Mouse (Mus musculus) embryonic facial prominence, embryonic 15.5 days (tissue): ENCODE measurements at regions not wholly inside any gene's neighbourhood (a gene's known extent, or its start where the extent isn't known, plus 50 kb on each side); places are given as distances from the start of the nearest gene placed in this dataset.

Experiments
- ATAC-seq: fragments of 200-750 bp; cut with Nextera tagmentation; 2 replicates; pipeline ENCODE4 v1.8.0; 2017; ENCODE audit warnings: low read depth, moderate TSS enrichment; ENCODE audit not compliant: insufficient number of reproducible peaks, low FRiP score, low TSS enrichment
- H3K27ac ChIP-seq: fragments of 300-500 bp; sonication (generic); replicated peaks from 2 replicates; pipeline ENCODE4 v1.5.1; 2015; ENCODE audit warnings: mild to moderate bottlenecking, inconsistent platforms
- H3K27me3 ChIP-seq: fragments of 300-500 bp; sonication (generic); 2 replicates; pipeline ENCODE4 v1.6.1; 2015; ENCODE audit warnings: inconsistent platforms
- H3K36me3 ChIP-seq: fragments of 300-500 bp; sonication (generic); 2 replicates; pipeline ENCODE4 v1.6.1; 2015; ENCODE audit warnings: mild to moderate bottlenecking, inconsistent platforms
- H3K4me1 ChIP-seq: fragments of 300-500 bp; sonication (generic); 2 replicates; pipeline ENCODE4 v1.6.1; 2015; ENCODE audit warnings: inconsistent platforms
- H3K4me2 ChIP-seq: fragments of 300-500 bp; sonication (generic); replicated peaks from 2 replicates; pipeline ENCODE4 v1.6.1; 2015; ENCODE audit warnings: mild to moderate bottlenecking, inconsistent platforms
- H3K4me3 ChIP-seq: fragments of 300-500 bp; sonication (generic); replicated peaks from 2 replicates; pipeline ENCODE4 v1.5.1; 2015; ENCODE audit warnings: mild to moderate bottlenecking, inconsistent platforms
- H3K9ac ChIP-seq: fragments of 300-500 bp; sonication (generic); 2 replicates; pipeline ENCODE4 v1.6.1; 2015; ENCODE audit warnings: inconsistent platforms
- H3K9me3 ChIP-seq: fragments of 300-500 bp; sonication (generic); replicated peaks from 2 replicates; pipeline ENCODE4 v1.6.1; 2016; ENCODE audit warnings: inconsistent platforms
- WGBS: fragments of 180-500 bp; shearing (Covaris S2); methylation state at CpG from one replicate; pipeline ENCODE4 v1.1.7; 2015; 5-methylcytosine and 5-hydroxymethylcytosine counted together

DNA sequence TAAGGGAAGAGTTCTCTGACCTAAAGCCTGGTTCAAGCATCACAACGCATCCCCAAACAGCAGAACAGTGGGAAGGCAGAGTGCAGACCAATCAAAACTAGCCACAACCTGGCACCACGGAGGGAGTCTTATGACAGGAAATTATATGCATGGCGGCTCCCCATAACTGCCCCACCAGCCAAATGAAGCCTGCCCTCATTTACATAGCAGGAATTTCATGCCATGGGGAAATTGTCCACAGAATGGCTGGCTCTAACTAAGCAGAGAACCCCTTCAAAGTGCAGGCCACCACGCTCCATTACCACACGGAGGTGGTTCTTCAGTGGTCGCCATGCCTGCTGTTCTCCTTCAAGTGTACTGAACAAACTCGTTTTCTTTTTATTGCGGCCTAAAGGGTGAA is 126.3 kb upstream of the Zc3h12c start:
- H3K9me3 ChIP-seq: no peaks in the 10 kb centered on the region
- no peaks in the 10 kb centered on the region for H3K36me3 ChIP-seq
- no peak for ATAC-seq
- WGBS: 75% methylated on average over 8 of the region's 8 CpGs
- no peak overlapping the region for H3K4me3 ChIP-seq
- H3K9ac ChIP-seq: no peak overlapping the region
- H3K4me1 ChIP-seq: no peaks in the 10 kb centered on the region
- no peak overlapping the region for H3K4me2 ChIP-seq
- H3K27ac ChIP-seq: no peak overlapping the region
- H3K27me3 ChIP-seq: no peaks in the 10 kb centered on the region

GRCm38 (mm10) chr9:52289069-52289468 is 120.7 kb upstream of the Zc3h12c start:
- H3K27ac ChIP-seq: no peak overlapping the region
- H3K9ac ChIP-seq: no peak overlapping the region
- H3K4me1 ChIP-seq: no peaks in the 10 kb centered on the region
- no peaks in the 10 kb centered on the region for H3K36me3 ChIP-seq
- 78% methylated on average over 4 of the region's 4 CpGs for WGBS
- no peak for ATAC-seq
- H3K4me3 ChIP-seq: no peak overlapping the region
- no peaks in the 10 kb centered on the region for H3K27me3 ChIP-seq
- H3K9me3 ChIP-seq: no peaks in the 10 kb centered on the region
- H3K4me2 ChIP-seq: no peak overlapping the region

- H3K9me3 ChIP-seq: no peaks in the 10 kb centered on the region
- H3K4me3 ChIP-seq: no peak overlapping the region
- H3K27ac ChIP-seq: no peak overlapping the region
- H3K36me3 ChIP-seq: no peaks in the 10 kb centered on the region
- H3K4me2 ChIP-seq: no peak overlapping the region
- H3K4me1 ChIP-seq: no peaks in the 10 kb centered on the region
- no peak for ATAC-seq
- no peaks in the 10 kb centered on the region for H3K27me3 ChIP-seq
- H3K9ac ChIP-seq: no peak overlapping the region
- 76% methylated on average over 7 of the region's 7 CpGs for WGBS
These were observed 119.4 kb upstream of the Zc3h12c start for GRCm38 (mm10) chr9:52287761-52288275.

DNA sequence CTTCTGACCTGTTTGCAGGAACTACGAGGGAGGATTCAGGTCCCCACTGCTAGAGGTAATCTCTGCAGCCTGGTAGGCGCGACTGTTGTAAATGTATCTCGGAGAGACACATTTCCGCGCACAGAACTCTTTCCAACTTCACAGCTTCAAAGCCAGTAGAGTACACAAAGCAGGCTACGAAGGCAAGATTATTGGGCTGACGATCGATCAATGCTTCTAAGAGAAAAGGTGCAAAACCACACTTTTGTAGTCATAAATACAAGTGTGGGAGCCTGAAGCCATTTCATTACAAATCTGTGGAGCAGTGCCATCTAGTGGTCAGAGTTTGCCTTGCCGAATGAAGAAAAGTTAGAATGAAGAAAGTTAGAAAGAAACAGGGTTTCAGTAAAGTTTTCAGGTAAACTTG is 118.9 kb upstream of the Zc3h12c start:
- no peak for ATAC-seq
- Histone ChIP-seq H3K4me3 (peak overlapping the region; percentile 32), H3K9ac (no peak overlapping the region), H3K9me3 (no peaks in the 10 kb centered on the region), H3K27me3 (no peaks in the 10 kb centered on the region), H3K4me2 (peak overlapping the region; percentile 47), H3K4me1 (no peaks in the 10 kb centered on the region), H3K27ac (no peak overlapping the region), H3K36me3 (no peaks in the 10 kb centered on the region)
- WGBS: 6% methylated on average over 10 of the region's 10 CpGs

GRCm38 (mm10) chr9:52286104-52286503 is 117.7 kb upstream of the Zc3h12c start:
- WGBS: 15% methylated on average over 1 of the region's 1 CpGs
- no peak overlapping the region for H3K4me2 ChIP-seq
- H3K27me3 ChIP-seq: no peaks in the 10 kb centered on the region
- H3K27ac ChIP-seq: no peak overlapping the region
- no peak for ATAC-seq
- H3K4me1 ChIP-seq: no peaks in the 10 kb centered on the region
- no peaks in the 10 kb centered on the region for H3K9me3 ChIP-seq
- no peak overlapping the region for H3K9ac ChIP-seq
- no peaks in the 10 kb centered on the region for H3K36me3 ChIP-seq
- H3K4me3 ChIP-seq: no peak overlapping the region

- Histone ChIP-seq H3K27me3 (no peaks in the 10 kb centered on the region), H3K36me3 (no peaks in the 10 kb centered on the region), H3K9ac (no peak overlapping the region), H3K4me3 (no peak overlapping the region), H3K4me2 (no peak overlapping the region), H3K4me1 (no peaks in the 10 kb centered on the region), H3K27ac (no peak overlapping the region), H3K9me3 (no peaks in the 10 kb centered on the region)
- WGBS: 19% methylated on average over 2 of the region's 2 CpGs
- no peak for ATAC-seq
These were observed 115.2 kb upstream of the Zc3h12c start for GRCm38 (mm10) chr9:52283558-52283957.

DNA sequence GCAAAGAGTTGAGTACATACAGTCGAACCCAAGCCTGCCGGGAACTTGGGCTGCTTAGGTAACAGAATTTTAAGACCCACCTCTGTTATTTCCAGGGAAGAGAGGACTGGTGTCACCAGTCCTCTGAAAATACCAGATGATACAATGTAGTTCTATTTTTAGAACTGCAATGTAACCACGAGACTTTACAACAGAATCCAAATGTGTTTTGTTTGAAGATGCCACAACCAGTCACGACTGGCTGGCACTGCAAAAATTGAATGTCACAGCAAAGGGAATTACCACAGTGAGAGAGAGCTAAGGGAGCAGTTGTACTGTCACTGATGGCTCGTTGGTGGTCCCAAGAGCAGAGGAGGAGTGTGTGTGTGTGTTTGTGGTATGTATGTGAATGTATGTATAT is 112.6 kb upstream of the Zc3h12c start:
- no peaks in the 10 kb centered on the region for H3K4me1 ChIP-seq
- ATAC-seq: no peak
- no peak overlapping the region for H3K4me3 ChIP-seq
- H3K27me3 ChIP-seq: no peaks in the 10 kb centered on the region
- no peak overlapping the region for H3K4me2 ChIP-seq
- no peak overlapping the region for H3K9ac ChIP-seq
- H3K9me3 ChIP-seq: no peaks in the 10 kb centered on the region
- no peaks in the 10 kb centered on the region for H3K36me3 ChIP-seq
- WGBS: 48% methylated on average over 5 of the region's 5 CpGs
- H3K27ac ChIP-seq: no peak overlapping the region

- no peak overlapping the region for H3K27ac ChIP-seq
- 81% methylated on average over 3 of the region's 3 CpGs for WGBS
- H3K9me3 ChIP-seq: no peaks in the 10 kb centered on the region
- no peaks in the 10 kb centered on the region for H3K4me1 ChIP-seq
- H3K4me3 ChIP-seq: no peak overlapping the region
- H3K36me3 ChIP-seq: no peaks in the 10 kb centered on the region
- H3K4me2 ChIP-seq: no peak overlapping the region
- ATAC-seq: no peak
- H3K9ac ChIP-seq: no peak overlapping the region
- no peaks in the 10 kb centered on the region for H3K27me3 ChIP-seq
These were observed 112.2 kb upstream of the Zc3h12c start for GRCm38 (mm10) chr9:52280556-52280955.

DNA sequence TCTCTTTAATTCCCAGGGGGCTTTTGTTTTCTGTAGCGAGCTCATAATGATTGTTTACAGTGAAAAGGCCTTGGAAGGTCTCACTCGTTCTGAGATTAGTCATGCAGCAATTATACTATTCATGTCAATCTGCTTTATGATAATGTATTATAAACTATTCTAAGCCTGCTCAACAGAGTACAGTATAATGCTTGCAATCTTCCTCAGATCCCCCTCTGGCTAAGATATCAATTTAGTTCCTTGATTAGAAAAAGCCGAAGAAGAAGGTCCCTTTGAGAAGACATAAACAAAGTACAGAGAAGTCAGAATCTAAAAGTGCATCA is 110.3 kb upstream of the Zc3h12c start:
- no peak overlapping the region for H3K4me2 ChIP-seq
- ATAC-seq: no peak
- H3K4me3 ChIP-seq: no peak overlapping the region
- H3K27ac ChIP-seq: no peak overlapping the region
- no peaks in the 10 kb centered on the region for H3K4me1 ChIP-seq
- 22% methylated on average over 3 of the region's 3 CpGs for WGBS
- H3K9ac ChIP-seq: no peak overlapping the region
- H3K36me3 ChIP-seq: no peaks in the 10 kb centered on the region
- no peaks in the 10 kb centered on the region for H3K9me3 ChIP-seq
- no peaks in the 10 kb centered on the region for H3K27me3 ChIP-seq

DNA sequence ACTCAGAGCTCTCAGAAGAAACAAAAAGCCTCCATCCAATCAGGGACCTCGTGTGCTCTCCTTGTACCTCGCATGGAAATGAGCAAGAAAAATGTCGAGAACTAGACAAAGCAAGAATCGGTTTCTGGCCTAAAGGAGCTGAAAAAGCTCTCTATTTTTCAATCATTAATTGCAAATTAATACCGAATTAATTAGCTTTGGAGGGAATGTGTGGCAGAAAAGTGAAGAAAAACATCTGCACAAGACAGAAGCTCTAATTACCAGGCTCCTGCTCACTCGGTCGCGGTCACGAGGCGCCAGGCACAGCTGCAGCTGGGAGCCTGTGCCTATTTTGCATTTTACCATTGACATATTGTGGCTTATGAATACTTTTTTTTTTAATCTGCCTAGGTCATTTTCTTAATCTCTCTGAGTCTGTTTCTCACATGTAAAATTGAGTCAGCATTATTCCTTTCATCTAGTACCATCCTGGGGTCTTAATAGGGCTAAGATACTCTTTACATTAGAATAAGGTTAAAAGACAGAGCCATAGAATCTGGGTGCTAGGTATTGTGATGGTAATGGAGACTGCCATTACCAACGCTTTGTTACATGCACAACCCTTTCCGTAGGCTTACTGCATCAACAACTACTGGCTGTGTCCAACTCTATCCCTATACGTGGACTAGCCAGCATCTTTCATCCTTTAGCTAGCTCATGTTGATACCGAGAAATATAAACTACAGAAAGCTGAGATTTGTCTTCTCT is 109.8 kb upstream of the Zc3h12c start:
- ATAC-seq: no peak
- no peaks in the 10 kb centered on the region for H3K4me1 ChIP-seq
- no peaks in the 10 kb centered on the region for H3K27me3 ChIP-seq
- 29% methylated on average over 14 of the region's 14 CpGs for WGBS
- H3K4me2 ChIP-seq: no peak overlapping the region
- no peaks in the 10 kb centered on the region for H3K36me3 ChIP-seq
- H3K4me3 ChIP-seq: no peak overlapping the region
- no peak overlapping the region for H3K9ac ChIP-seq
- no peaks in the 10 kb centered on the region for H3K9me3 ChIP-seq
- H3K27ac ChIP-seq: no peak overlapping the region

GRCm38 (mm10) chr9:52273994-52274393 is 105.6 kb upstream of the Zc3h12c start:
- Histone ChIP-seq H3K4me1 (no peaks in the 10 kb centered on the region), H3K36me3 (no peaks in the 10 kb centered on the region), H3K4me2 (no peak overlapping the region), H3K27me3 (no peaks in the 10 kb centered on the region), H3K27ac (no peak overlapping the region), H3K9ac (no peak overlapping the region), H3K4me3 (no peak overlapping the region), H3K9me3 (no peaks in the 10 kb centered on the region)
- ATAC-seq: no peak
- 79% methylated on average over 3 of the region's 3 CpGs for WGBS

DNA sequence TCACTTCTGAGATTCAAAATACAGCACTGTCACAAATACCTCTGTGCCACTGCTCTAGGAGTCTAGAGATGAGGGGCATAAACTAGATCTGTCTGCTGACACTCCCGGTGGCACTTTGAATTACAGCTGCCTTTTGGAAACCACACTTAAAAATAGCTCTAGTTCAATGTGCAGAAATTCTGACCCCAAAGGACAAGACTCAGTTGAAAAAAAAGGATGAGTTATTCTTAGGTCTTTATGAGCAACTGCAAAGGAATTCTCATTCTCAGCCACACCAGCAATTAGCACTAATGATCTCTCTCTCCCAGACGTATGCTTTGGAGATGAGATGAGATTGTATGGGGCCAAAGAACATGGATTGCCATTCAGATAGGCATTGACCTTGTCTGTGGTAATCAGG is 104.3 kb upstream of the Zc3h12c start:
- no peaks in the 10 kb centered on the region for H3K27me3 ChIP-seq
- H3K4me1 ChIP-seq: no peaks in the 10 kb centered on the region
- no peaks in the 10 kb centered on the region for H3K9me3 ChIP-seq
- no peak overlapping the region for H3K27ac ChIP-seq
- ATAC-seq: no peak
- 60% methylated on average over 2 of the region's 2 CpGs for WGBS
- H3K9ac ChIP-seq: no peak overlapping the region
- no peak overlapping the region for H3K4me3 ChIP-seq
- H3K4me2 ChIP-seq: no peak overlapping the region
- no peaks in the 10 kb centered on the region for H3K36me3 ChIP-seq
